Mouse (Mus musculus) ES-Bruce4 (cell line): ENCODE results near the gene Usp49.

Experiments
- CTCF ChIP-seq: IDR thresholded peaks from one replicate; pipeline ENCODE4 v1.8.1; 2011; ENCODE audit warnings: low read depth, low read length
- EP300 ChIP-seq: IDR thresholded peaks from 2 replicates; pipeline ENCODE4 v1.6.1; 2011; ENCODE audit warnings: low read depth, low read length; ENCODE audit not compliant: insufficient read depth
- POLR2A ChIP-seq: IDR thresholded peaks from one replicate; pipeline ENCODE4 v1.8.1; 2011; ENCODE audit warnings: low read length; ENCODE audit not compliant: insufficient read depth

DNA sequence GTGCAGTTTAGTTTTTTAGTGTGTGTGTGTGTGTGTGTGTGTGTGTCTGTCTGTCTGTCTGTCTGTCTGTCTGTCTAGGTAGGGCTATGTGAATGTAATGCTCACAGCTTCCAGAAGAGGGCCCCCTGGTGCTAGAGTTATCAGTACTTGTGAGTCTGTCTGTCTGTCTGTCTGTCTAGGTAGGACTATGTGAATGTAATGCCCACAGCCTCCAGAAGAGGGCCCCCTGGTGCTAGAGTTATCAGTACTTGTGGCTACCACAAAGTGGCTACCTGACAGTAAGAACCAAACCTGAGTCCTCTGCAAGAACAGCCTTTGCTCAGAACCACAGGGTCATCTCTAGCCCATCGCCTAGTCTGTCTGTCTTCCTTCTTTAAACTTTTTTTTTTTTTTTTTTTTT is 16.2 kb downstream of the Usp49 start:
- TF ChIP-seq CTCF (peak; percentile 52), EP300 (no peak), POLR2A (no peak)
